Mouse (Mus musculus): ENCODE measurements around the gene Map2k3.

Map2k3 gene

GRCm38 (mm10) chr11:60955621-60956383, 24.0 kb downstream of the Map2k3 start:
- no peak for DNase-seq (ENCODE audit: low spot score in 2 of 2)

DNA sequence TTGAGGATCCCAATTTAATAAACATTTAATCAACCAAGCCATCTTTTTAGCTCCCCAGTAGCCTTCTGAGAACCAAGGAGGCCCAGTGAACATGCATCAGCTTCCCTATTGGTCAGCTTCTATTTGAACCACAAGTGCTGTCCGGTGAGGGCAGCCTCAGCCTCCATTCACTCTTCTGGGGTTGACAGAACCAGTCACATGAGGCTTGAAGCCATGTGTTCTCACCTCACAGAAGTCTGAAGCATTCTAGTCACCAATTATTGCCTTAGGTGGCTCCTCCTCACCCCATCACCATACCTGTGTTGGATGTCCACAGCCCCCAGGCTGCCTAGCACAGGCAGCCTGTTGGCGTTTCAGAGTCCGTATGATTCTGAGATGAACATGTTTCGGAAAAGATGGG, 27.1 kb downstream of the Map2k3 start:
- no peak for DNase-seq (ENCODE audit: low spot score in 2 of 2)

GRCm38 (mm10) chr11:60961176-60961575, 29.3 kb downstream of the Map2k3 start:
- no peak for DNase-seq (ENCODE audit: low spot score in 2 of 2)

DNA sequence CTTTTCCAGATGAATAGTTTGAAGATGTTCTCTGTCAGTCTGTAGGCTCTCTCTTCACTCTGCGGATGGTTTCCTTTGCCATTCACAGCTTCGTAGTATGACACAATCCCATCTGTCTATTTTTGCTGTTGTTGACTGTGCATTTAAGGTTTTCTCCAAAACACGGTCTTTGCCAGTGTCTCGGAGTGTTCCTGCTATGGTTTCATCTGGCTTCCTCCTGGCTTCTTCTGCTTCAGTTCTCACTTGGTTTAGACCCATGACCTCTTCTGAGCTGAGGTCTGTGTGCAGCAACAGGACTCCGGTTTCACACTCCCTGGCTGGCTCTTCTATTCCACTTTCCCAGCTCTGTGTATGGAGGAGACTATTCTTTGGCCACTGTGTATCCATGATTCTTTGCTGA, 30.9 kb downstream of the Map2k3 start:
- no peak for DNase-seq (ENCODE audit: low spot score in 2 of 2)

- no peak for DNase-seq (ENCODE audit: low spot score in 2 of 2)
Observed at GRCm38 (mm10) chr11:60966974-60967373, 35.1 kb downstream of the Map2k3 start.

DNA sequence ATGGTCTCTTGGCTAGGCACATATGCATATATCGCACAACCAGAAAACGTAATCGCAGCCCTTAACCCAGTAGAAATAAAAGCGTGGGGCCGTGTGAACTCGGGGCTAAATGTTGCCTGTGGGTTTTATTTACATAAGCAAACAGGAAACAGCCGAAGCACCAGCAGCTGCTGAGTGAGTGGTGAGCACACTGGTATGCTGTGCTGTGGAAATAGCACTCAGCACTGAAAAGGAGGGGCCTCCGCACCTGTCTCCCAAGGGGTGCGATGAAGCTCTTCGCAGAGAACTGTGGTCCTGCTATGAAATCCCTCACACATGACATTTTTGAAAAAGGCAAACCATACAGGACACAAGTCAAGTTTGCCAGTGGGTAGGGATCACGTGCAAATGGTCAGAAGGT, 43.3 kb downstream of the Map2k3 start:
- no peak for DNase-seq (ENCODE audit: low spot score in 2 of 2)

DNA sequence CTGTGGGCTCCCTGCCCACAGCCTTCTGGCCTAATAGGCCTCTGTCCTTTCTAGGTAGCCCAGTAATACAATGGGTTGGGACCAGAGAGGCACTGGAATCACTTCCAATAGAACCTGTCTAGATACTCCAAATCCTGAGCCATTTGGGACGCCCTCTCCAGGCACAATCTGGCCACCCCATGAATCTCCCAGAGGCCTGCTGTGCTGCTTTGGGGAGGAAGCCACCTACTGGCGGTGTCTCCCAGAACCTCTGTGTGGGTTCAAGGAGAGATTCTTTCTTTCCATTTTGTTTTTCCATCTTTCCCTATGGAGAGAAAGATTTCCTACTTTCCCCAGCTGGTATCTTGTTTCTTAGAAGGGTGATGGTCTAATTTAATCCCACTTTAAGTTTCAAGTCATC, 44.4 kb downstream of the Map2k3 start:
- DNase-seq (ENCODE audit: low spot score in 2 of 2) = no peak

DNA sequence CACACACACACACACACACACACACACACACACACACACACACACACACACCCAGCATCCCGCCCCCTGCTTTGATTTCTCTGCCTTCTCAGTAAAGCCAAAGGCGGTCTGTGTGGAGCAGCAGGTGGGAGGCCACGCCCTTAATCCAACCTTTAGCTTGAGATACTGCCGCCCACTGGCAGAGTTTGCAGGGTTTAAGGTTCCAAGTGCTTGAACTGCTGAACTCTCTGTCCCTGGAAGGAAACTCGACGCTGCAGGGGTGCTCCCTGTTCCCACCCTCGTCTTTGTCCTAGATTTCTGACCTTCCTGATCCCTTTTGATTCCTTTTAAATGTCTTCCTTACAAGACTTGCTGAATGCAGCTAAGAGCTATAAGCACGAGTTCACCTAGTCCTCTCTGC, 44.9 kb downstream of the Map2k3 start:
- no peak for DNase-seq (ENCODE audit: low spot score in 2 of 2)

- DNase-seq (ENCODE audit: low spot score in 2 of 2) = no peak
Observed at GRCm38 (mm10) chr11:60977153-60977552, 45.3 kb downstream of the Map2k3 start.

DNA sequence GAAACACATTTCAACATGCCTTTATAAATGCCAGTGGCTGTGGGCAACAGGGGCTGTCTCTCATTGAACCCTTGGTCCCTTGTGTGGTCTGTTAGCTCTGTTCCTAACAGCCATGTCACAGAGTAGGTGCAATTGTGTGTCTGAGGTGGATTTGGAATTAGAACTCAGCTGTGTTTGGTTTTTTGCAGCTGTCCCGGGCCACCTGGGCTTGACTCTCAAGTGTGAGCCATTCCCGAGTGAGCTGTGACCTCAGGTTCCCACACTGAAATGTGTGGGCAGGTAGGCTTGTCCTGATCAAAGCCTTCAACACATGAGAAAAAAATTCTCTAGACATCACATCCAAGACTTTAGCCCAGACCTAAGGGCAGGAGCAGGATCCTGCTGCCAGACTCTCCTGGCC, 46.8 kb downstream of the Map2k3 start:
- no peak for DNase-seq (ENCODE audit: low spot score in 2 of 2)

- no peak for DNase-seq (ENCODE audit: low spot score in 2 of 2)
Observed at GRCm38 (mm10) chr11:60979788-60980187, 48.0 kb downstream of the Map2k3 start.

- peak; percentile 28 to 45 for DNase-seq (ENCODE audit: low spot score in 2 of 2)
Observed at GRCm38 (mm10) chr11:60981693-60982486, 50.1 kb downstream of the Map2k3 start.

DNA sequence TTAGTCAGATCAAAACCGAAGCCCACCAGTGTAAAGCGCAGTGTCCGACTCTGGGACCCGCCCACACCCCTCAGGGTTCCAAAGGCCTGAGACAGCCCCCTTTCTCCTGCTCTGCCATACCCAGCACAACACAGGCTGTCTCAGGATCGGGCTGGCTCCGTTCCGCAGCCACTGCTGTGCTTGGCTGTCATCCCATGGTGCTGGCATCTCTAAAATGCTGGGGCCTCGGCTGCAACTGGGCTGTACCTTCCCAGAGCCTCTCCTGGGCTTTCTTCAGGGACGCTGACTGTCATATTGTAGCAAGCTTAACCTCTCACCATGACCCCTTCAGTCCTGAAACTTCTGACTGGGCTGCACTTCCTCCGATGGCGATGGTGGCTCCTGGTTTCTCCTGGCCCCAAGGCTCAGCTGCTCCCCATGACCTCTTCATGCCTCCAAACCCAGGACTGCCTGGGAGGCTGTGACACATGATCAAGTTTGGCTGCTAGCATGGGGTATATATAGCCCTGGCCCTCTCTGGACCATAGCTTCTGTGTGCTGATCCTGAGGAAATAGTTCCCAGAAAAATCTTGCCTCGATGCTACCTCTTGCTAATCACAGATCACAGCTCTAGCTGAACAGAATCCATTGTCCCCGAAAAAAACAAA, 53.2 kb downstream of the Map2k3 start:
- peak; percentile 67 to 76 for DNase-seq (ENCODE audit: low spot score in 2 of 2)

GRCm38 (mm10) chr11:60990428-60990827, 58.6 kb downstream of the Map2k3 start:
- DNase-seq (ENCODE audit: low spot score in 2 of 2) = no peak
